Mouse (Mus musculus) thymus, adult 2 months (tissue): Measurements from ENCODE around the gene Mipol1. TPM values are rescaled to one million over a fixed set of nuclear protein-coding genes. Genes with fewer than 3 reads are reported as not detected.

Experiments used
- DNase-seq: peaks from one replicate; pipeline ENCODE4 v3.0.0; 2021
- H3K27ac ChIP-seq: fragments of 200-500 bp; 2 replicates; pipeline ENCODE4 v1.5.1; 2012; ENCODE audit warnings: low read length, control low read depth; ENCODE audit not compliant: control insufficient read depth, insufficient read depth
- H3K27me3 ChIP-seq: fragments of 200-500 bp; 2 replicates; pipeline ENCODE4 v1.6.1; 2012; ENCODE audit warnings: mild to moderate bottlenecking, low read length, moderate library complexity, mixed read lengths; ENCODE audit not compliant: control insufficient read depth, insufficient read depth
- H3K36me3 ChIP-seq: fragments of 200-500 bp; 2 replicates; pipeline ENCODE4 v1.6.1; 2012; ENCODE audit warnings: mild to moderate bottlenecking, low read length, moderate library complexity; ENCODE audit not compliant: control insufficient read depth, insufficient read depth
- H3K4me1 ChIP-seq: fragments of 200-500 bp; replicated peaks from 2 replicates; pipeline ENCODE4 v1.6.1; 2012; ENCODE audit warnings: low read length; ENCODE audit not compliant: control insufficient read depth, insufficient read depth
- H3K4me3 ChIP-seq: fragments of 200-500 bp; 2 replicates; pipeline ENCODE4 v1.5.1; 2012; ENCODE audit warnings: mild to moderate bottlenecking, low read length, control low read depth, moderate library complexity; ENCODE audit not compliant: control insufficient read depth, insufficient read depth
- CTCF ChIP-seq: fragments of 200-500 bp; IDR thresholded peaks from 2 replicates; pipeline ENCODE4 v1.5.1; 2012; ENCODE audit warnings: mild to moderate bottlenecking, control low read depth, low read length, moderate library complexity, borderline replicate concordance; ENCODE audit not compliant: control insufficient read depth, poor library complexity, insufficient read depth; ENCODE audit errors: extremely low read depth
- POLR2A ChIP-seq: fragments of 200-500 bp; IDR thresholded peaks from 2 replicates; pipeline ENCODE4 v1.6.1; 2012; ENCODE audit warnings: mild to moderate bottlenecking, low read length, control low read depth, moderate library complexity; ENCODE audit not compliant: control insufficient read depth, poor library complexity, insufficient read depth; ENCODE audit errors: extremely low read depth
- WGBS: fragments of 180-500 bp; shearing (Covaris S2); methylation state at CpG from one replicate; pipeline ENCODE4 v1.1.7; 2018; 5-methylcytosine and 5-hydroxymethylcytosine counted together
- polyA plus RNA-seq: library from polyadenylated mRNA; depleted of rRNA; stranded (reverse); fragments of >200 nt; gene quantifications from 2 replicates; pipeline ENCODE4 v1.2.3, GENCODE M21; 2012

Mipol1 gene
- polyA plus RNA-seq, 1 experiment, result 1.5 TPM

GRCm38 (mm10) chr12:57233386-57233785 is 3.2 kb downstream of the Mipol1 start:
- WGBS, result 89% methylated on average over 5 of the region's 5 CpGs
- Histone ChIP-seq H3K4me3 (no peak overlapping the region), H3K27me3 (no peaks in the 10 kb centered on the region), H3K4me1 (peaks cover 3% of the 10 kb centered on the region), H3K36me3 (peaks cover 3% of the 10 kb centered on the region; the same call in 1 of the 2 replicates), H3K27ac (no peak overlapping the region)
- TF ChIP-seq CTCF (no peak), POLR2A (no peak)
- DNase-seq, result no peak

- peaks cover 15% of the 10 kb centered on the region for H3K36me3 ChIP-seq
- TF ChIP-seq CTCF (no peak), POLR2A (no peak)
- no peak overlapping the region for H3K4me3 ChIP-seq
- H3K27me3 ChIP-seq, result no peaks in the 10 kb centered on the region
- 86% methylated on average over 5 of the region's 5 CpGs for WGBS
- DNase-seq, result no peak
- H3K27ac ChIP-seq, result no peak overlapping the region
- no peaks in the 10 kb centered on the region for H3K4me1 ChIP-seq
Measured at GRCm38 (mm10) chr12:57243671-57244495, 13.7 kb downstream of the Mipol1 start.

GRCm38 (mm10) chr12:57258572-57258971 is 28.3 kb downstream of the Mipol1 start:
- Histone ChIP-seq H3K27me3 (no peaks in the 10 kb centered on the region), H3K36me3 (no peaks in the 10 kb centered on the region), H3K4me1 (no peaks in the 10 kb centered on the region), H3K4me3 (no peak overlapping the region), H3K27ac (no peak overlapping the region)
- DNase-seq, result no peak
- TF ChIP-seq POLR2A (no peak), CTCF (no peak)
- WGBS, result 45% methylated on average over 2 of the region's 2 CpGs

GRCm38 (mm10) chr12:57275456-57275855 is 45.2 kb downstream of the Mipol1 start:
- Histone ChIP-seq H3K27ac (no peak overlapping the region), H3K27me3 (no peaks in the 10 kb centered on the region), H3K36me3 (no peaks in the 10 kb centered on the region), H3K4me3 (no peak overlapping the region), H3K4me1 (no peaks in the 10 kb centered on the region)
- 71% methylated on average over 1 of the region's 1 CpGs for WGBS
- no peak for DNase-seq
- no peak for TF ChIP-seq CTCF
- no peak for TF ChIP-seq POLR2A

GRCm38 (mm10) chr12:57281155-57282114 is 51.2 kb downstream of the Mipol1 start:
- Histone ChIP-seq H3K4me3 (no peak overlapping the region), H3K27me3 (no peaks in the 10 kb centered on the region), H3K4me1 (no peaks in the 10 kb centered on the region), H3K36me3 (no peaks in the 10 kb centered on the region), H3K27ac (no peak overlapping the region)
- TF ChIP-seq POLR2A (no peak), CTCF (no peak)
- WGBS, result 72% methylated on average over 3 of the region's 3 CpGs
- DNase-seq, result no peak

- no peaks in the 10 kb centered on the region for H3K27me3 ChIP-seq
- H3K4me1 ChIP-seq, result no peaks in the 10 kb centered on the region
- H3K36me3 ChIP-seq, result no peaks in the 10 kb centered on the region
- WGBS, result 93% methylated on average over 5 of the region's 5 CpGs
- H3K27ac ChIP-seq, result no peak overlapping the region
- no peak overlapping the region for H3K4me3 ChIP-seq
- no peak for DNase-seq
- TF ChIP-seq CTCF (no peak), POLR2A (no peak)
Measured at GRCm38 (mm10) chr12:57285303-57286059, 55.3 kb downstream of the Mipol1 start.
